9 mouse cellular contexts compared by ENCODE assay signal in genomic region chr1:74103654-74104353, GRCm38 (mm10). TPM values are rescaled to one million over a fixed set of nuclear protein-coding genes. Genes with fewer than 3 reads are reported as not detected.
DNase-seq lines count a peak whose midpoint lies in the region; ATAC-seq and TF ChIP-seq lines count a peak whose summit lies in the region.
"Had no signal": no experiment of that assay in that cellular context is flagged by ENCODE, and none has a peak within 500 bp of the region (broad histone marks: within the 10 kb centered on the region; RNA-seq: fewer than 3 reads in every experiment).

No protein-coding gene starts in this region.

- ATAC-seq in heart, embryonic 15.5 days (replicated peaks; ENCODE audit: insufficient number of reproducible peaks, insufficient read depth, low FRiP score, low read depth), result 0 out of 2 replicates have a peak, but pooled peaks have one; percentile 29
- peak; percentile 80 for ATAC-seq in midbrain, embryonic 11.5 days (ENCODE audit: low FRiP score)
- no peak for ATAC-seq in CD4-positive, CD25-positive, alpha-beta regulatory T cell, adult 4 months

- no peaks in the 10 kb centered on the region for H3K9me3 ChIP-seq in heart, embryonic 15.5 days (replicated peaks)
- no peaks in the 10 kb centered on the region for H3K9me3 ChIP-seq in midbrain, embryonic 11.5 days (ENCODE audit: control insufficient read depth, low read length)

- H3K4me2 ChIP-seq in heart, embryonic 15.5 days, result 0 out of 2 replicates have a peak overlapping the region, but pooled peaks have one; percentile 9
- peak overlapping the region; percentile 17; the same call in 1 of the 2 replicates for H3K4me2 ChIP-seq in midbrain, embryonic 11.5 days

- 41% methylated on average over 6 of the region's 6 CpGs for WGBS in heart, embryonic 15.5 days
- 11% methylated on average over 6 of the region's 6 CpGs for WGBS in midbrain, embryonic 11.5 days

- H3K4me1 ChIP-seq in heart, embryonic 15.5 days (replicated peaks), result peaks cover 57% of the 10 kb centered on the region
- peaks cover 34% of the 10 kb centered on the region for H3K4me1 ChIP-seq in midbrain, embryonic 11.5 days (ENCODE audit: control insufficient read depth, insufficient read depth, low read length)

- H3K36me3 ChIP-seq in heart, embryonic 15.5 days, result no peaks in the 10 kb centered on the region
- H3K36me3 ChIP-seq in midbrain, embryonic 11.5 days (ENCODE audit: control insufficient read depth, insufficient read depth, low read length), result no peaks in the 10 kb centered on the region

- peaks cover 17% of the 10 kb centered on the region for H3K27me3 ChIP-seq in heart, embryonic 15.5 days
- peaks cover 17% of the 10 kb centered on the region for H3K27me3 ChIP-seq in midbrain, embryonic 11.5 days (ENCODE audit: control insufficient read depth, insufficient read depth, low read length)

- TF ChIP-seq CTCF in brain, embryonic 14.5 days (IDR thresholded peaks at IDR 0.05; ENCODE audit: borderline replicate concordance, extremely low read depth, insufficient read depth, insufficient read length), result no peak

- no peak overlapping the region for H3K4me3 ChIP-seq in heart, embryonic 15.5 days
- no peak overlapping the region for H3K4me3 ChIP-seq in midbrain, embryonic 11.5 days (ENCODE audit: low read depth, low read length)

- no peak for TF ChIP-seq POLR2A in brain, embryonic 14.5 days (IDR thresholded peaks at IDR 0.05; ENCODE audit: borderline replicate concordance, extremely low read depth, insufficient read depth, insufficient read length, poor library complexity, severe bottlenecking)

- peak; percentile 42 to 63 for DNase-seq in heart, adult 18-20 months
- no peak for DNase-seq in heart, adult 8-10 months (ENCODE audit: low spot score)
- peak; percentile 95 for DNase-seq in brain, embryonic 14.5 days (ENCODE audit: low read depth)
- DNase-seq in midbrain, embryonic 11.5 days (ENCODE audit: low spot score, missing footprints), result no peak
- no peak for DNase-seq in T-cell, adult 2 months (ENCODE audit: low spot score)
- DNase-seq in right cerebral cortex, postnatal 25 days, result no peak

- H3K27ac ChIP-seq in heart, embryonic 15.5 days, result peak overlapping the region; percentile 17; the same call in 1 of the 2 replicates
- H3K27ac ChIP-seq in midbrain, embryonic 11.5 days (ENCODE audit: low read depth, low read length), result peak overlapping the region; percentile 73
- H3K27ac ChIP-seq: liver, embryonic 14.5 days had no signal

- no peak overlapping the region for H3K9ac ChIP-seq in heart, embryonic 15.5 days
- H3K9ac ChIP-seq in midbrain, embryonic 11.5 days (ENCODE audit: low read length), result peak overlapping the region; percentile 44
- H3K9ac ChIP-seq: liver, embryonic 14.5 days had no signal

RNA-seq across cellular contexts. Expression of gene Tns1, which starts 20.4 kb away (rescaled TPM):
- 100 to 1,000 TPM; 636 to 666 TPM for total RNA-seq in heart, adult 18-20 months (2021)
- 100 to 1,000 TPM; 733 to 828 (median 798) TPM for total RNA-seq in heart, adult 8-10 months (2022)
- polyA plus RNA-seq in brain, embryonic 14.5 days (2012; rRNA removed), result 7.9 and 15.1 TPM in 2 replicates
- 121 and 140 TPM in 2 replicates for polyA plus RNA-seq in heart, embryonic 15.5 days (2015; fragmentation: Nextera tagmentation; extraction: Ambion mirVana)
- polyA plus RNA-seq in midbrain, embryonic 11.5 days (2014; fragmentation: Nextera tagmentation; extraction: Ambion mirVana), result 6.9 and 9.3 TPM in 2 replicates
- polyA plus RNA-seq in CD4-positive, CD25-positive, alpha-beta regulatory T cell, adult 4 months (2017; shearing (Covaris generic)), result 10 to 100 TPM; 19.0 to 40.5 TPM

RNA-seq across cellular contexts. Expression of gene Rufy4, which starts 21.5 kb away (rescaled TPM):
- under 1 TPM; 0.84 to 0.95 TPM for total RNA-seq in heart, adult 18-20 months (2021)
- 1 to 10 TPM in 3 of 4 experiments, under 1 TPM in 1; 0.52 to 1.8 (median 1.3) TPM for total RNA-seq in heart, adult 8-10 months (2022)
- polyA plus RNA-seq in brain, embryonic 14.5 days (2012; rRNA removed), result 0.52 and 0.86 TPM in 2 replicates
- polyA plus RNA-seq in heart, embryonic 15.5 days (2015; fragmentation: Nextera tagmentation; extraction: Ambion mirVana), result 0.43 and 0.49 TPM in 2 replicates
- 0.22 and 0.25 TPM in 2 replicates for polyA plus RNA-seq in midbrain, embryonic 11.5 days (2014; fragmentation: Nextera tagmentation; extraction: Ambion mirVana)
- not detected for polyA plus RNA-seq in CD4-positive, CD25-positive, alpha-beta regulatory T cell, adult 4 months (2017; shearing (Covaris generic))

RNA-seq across cellular contexts. Expression of gene Cxcr2, which starts 50.0 kb away (rescaled TPM):
- total RNA-seq in heart, adult 18-20 months (2021), result under 1 TPM in 1 of 2 experiments, not detected in 1; 0.44 TPM
- total RNA-seq in heart, adult 8-10 months (2022), result under 1 TPM in 2 of 4 experiments, not detected in 2; 0.23 to 0.44 TPM
- 0.06 and 0.08 TPM in 2 replicates for polyA plus RNA-seq in brain, embryonic 14.5 days (2012; rRNA removed)
- 0.13 and 0.15 TPM in 2 replicates for polyA plus RNA-seq in heart, embryonic 15.5 days (2015; fragmentation: Nextera tagmentation; extraction: Ambion mirVana)
- polyA plus RNA-seq in midbrain, embryonic 11.5 days (2014; fragmentation: Nextera tagmentation; extraction: Ambion mirVana), result 0.07 and 0.15 TPM in 2 replicates
- polyA plus RNA-seq in CD4-positive, CD25-positive, alpha-beta regulatory T cell, adult 4 months (2017; shearing (Covaris generic)), result not detected

Comparison
In these comparisons a context has a peak if more than half of its experiments do, and no peak if none do; other contexts are left out.
1. DNase-seq: peak in heart, adult 18-20 months (2 of 2) and brain, embryonic 14.5 days (single experiment); none in heart, adult 8-10 months (single experiment), midbrain, embryonic 11.5 days (single experiment), T-cell, adult 2 months (single experiment) and right cerebral cortex, postnatal 25 days (single experiment).